Mouse (Mus musculus) CD8-positive naive resting alpha-beta T cell, adult 2 months (primary cell): ENCODE measurements around the gene Tmem131l.
"Not testable (repeated sequence)": the region's sequence is repeated elsewhere in the genome, so short reads cannot be mapped to it uniquely, and the experiment has no call there.

Source experiments
- DNase-seq, 2 experiments: peaks; one replicate each; pipeline ENCODE4 v3.0.0; 2022; ENCODE audit warnings: low read depth in 2 of 2, low spot score in 2 of 2

The Tmem131l gene

DNA sequence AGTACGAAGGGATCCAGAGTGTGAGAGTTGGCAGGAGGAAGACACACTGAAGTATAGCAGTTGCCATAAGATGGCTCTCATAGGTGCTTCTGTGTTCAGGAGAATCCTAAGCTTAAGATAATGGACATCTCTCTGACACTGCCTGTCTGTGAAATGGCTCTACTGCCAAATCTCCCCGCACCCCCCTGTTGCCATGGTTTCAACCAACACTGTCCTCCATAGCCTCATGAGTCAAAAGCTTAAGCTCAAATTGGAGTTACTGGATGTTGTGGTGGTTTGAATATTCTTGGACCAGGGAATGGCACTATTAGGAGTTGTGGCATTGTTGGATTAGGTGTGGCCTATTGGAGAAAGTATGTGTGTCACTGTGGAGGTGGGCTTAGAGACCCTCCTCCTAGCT lies 170.2 kb downstream of the Tmem131l start:
- DNase-seq, result no peak

DNA sequence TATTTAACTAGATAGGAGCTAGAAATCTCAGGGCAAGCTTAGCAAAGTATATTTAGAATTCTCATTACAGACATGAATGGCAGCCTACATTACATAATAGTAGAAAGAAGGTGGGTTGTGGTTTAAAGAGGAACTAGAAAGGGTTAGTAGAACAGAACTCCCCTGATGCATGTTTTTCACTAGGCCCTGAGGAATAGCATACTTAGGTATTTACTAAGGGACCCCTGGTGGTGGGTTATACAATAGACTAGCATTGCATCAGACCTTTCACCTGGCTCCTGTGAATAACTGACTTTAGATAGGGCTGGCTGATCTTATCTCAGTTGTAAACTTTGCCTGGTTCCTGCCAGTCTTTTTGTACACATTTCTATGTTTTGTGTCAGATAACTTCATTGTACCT lies 172.9 kb downstream of the Tmem131l start:
- not testable (repeated sequence) for DNase-seq

DNA sequence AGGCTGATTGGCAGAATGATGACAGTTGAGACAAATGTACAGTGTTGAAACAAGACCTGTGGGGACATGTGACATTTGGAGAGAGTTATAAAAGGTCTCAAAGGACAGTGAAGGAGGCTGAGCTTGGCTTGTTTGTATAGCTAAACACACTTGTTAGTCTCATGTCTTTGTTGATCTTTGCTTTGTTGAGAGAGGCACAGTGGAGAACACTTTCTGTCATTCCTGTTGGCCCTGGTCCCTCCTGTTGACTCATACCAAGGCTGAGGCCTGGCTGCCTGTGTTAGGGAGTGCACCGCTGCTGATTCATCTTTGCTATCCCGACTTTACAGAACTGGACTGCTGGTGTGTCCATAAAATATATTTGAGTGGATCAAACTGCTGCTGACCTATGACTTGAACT lies 174.8 kb downstream of the Tmem131l start:
- no peak for DNase-seq

DNA sequence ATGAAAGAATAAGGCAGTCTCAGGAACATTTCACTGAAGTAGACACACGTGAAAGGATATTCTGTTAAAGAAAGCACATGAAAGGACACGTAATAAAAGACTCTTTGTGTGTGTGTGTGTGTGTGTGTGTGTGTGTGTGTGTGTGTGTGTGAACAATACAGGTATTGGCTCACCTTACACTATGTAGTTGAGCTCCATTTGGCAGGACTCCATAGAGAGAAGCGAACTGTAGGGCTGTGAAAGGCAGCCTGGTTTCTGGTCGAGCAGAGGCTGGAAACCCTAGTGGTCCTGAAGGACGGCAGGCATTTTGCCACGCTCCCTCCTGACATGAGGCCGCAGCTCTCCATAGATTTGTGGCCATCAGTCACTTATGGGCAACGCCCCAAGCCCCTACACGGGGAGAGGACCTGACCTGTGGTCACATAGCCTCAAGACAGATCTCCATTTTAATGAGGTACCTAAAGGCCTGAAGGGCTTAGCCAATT lies 175.9 kb downstream of the Tmem131l start:
- no peak for DNase-seq

DNA sequence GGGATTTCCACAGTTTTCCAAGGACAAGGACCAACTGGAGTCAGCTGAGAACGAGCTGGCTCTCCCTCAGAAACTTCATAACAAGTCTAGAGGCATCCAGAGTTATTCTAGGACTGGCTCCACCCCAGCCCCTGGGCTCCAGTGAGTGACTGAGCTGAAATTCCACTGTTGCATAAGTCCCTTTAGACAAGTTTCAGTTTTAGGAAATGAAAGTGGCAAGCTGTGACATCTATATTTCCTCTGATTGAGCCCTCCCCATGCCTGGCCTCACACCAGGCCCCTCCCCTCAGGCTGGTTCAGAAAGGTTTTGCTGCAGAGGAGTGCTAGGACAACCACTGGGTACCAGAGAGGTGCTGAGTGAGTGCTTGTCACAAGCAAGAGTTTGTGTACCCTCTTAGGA lies 177.0 kb downstream of the Tmem131l start:
- no peak for DNase-seq

DNA sequence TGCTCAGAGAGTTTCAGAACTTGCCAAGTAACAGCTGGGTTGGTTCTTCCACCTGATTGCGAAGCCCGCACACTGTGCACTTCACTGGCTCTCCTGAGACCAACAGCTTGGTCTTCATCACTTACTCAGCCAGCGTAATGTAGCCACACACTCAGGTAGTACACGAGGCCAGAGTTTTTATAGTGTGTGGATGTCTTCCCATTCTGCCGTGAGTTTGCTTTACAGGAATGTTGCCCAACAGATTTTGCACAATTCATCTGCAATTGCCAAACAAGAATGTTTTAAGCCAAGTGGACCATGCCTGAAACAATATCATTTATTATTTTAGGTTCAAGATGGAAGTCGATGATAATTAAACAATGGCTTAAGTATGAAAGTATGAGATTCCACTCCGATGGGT lies 180.4 kb downstream of the Tmem131l start:
- DNase-seq, result no peak

DNA sequence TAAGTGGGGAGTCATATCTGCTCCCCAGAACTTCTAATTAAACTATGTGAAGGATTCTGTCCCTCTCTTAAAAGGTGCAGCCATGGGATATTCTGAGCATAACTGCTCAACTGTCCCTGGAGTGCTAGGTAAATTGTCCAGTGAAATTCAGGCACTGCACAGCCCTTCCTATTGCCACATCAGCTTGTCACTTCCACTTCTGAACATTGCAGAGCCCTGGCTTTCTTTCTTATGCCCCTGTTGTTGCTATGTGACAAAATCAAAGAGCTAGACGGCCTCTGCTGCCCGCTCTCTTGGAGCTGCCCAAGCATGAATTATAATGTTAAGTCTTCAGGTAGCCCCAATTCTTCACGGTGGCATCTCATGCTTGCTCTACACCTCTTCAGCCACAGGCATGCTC lies 180.9 kb downstream of the Tmem131l start:
- no peak for DNase-seq

DNA sequence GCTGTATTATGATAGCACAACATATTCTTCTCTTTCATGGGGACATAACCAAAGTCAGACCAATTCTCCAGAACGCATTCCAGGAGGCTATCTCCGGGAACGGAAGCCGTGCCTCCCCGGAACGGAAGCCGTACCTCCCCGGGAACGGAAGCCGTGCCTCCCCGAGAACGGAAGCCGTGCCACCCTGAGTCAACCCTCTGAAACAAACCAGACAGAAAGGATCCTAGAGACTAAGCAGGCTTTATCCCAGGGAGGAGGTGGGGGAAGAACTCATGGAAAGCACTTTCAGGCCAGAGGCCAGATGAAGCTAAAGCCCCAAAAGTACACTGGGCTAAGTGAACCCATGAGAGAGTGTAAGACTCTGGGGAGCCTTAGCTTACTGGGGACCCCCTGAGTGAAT lies 182.4 kb downstream of the Tmem131l start:
- DNase-seq, result no peak

DNA sequence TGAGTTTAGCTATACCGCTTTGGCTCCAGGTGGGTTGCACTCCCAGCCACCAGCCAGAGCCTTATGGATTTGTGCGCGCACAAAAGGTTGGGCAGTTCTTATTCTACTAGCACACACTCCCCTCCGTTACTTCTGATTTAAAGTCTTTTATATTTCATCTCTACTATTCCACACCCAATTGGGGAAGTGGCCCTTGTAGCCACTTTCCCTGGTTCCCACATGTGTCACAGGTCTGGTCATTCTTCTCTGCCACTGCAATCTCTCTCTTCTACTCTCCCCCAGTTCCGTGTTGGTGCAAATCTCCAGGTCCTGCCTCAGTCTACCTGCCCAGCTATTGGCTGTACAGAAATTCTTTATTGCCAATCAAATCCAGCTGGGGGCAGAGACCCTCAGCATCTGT lies 184.3 kb downstream of the Tmem131l start:
- DNase-seq, result no peak

DNA sequence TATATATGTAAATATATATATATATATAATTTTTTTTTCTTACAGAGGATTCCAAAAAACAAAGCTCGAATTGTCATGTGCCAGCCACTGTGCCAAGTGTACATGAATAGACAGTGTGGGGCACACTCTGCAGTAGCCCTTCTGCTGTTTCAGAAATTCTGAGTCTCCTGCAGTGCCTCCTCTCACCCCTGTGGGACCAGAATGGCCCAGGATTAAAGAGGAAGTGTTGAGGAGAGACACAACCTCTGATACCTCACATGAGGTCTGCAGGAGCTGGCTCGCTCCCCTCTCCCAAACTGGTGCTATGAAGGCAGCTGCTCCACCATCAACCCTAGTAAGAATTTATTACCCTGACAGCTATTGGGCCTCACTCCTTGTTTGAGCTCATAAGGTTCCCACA lies 190.6 kb downstream of the Tmem131l start:
- no peak for DNase-seq
